Mouse (Mus musculus): Measurements from ENCODE around the gene Ogdhl. TPM values are rescaled to one million over a fixed set of nuclear protein-coding genes. Genes with fewer than 3 reads are reported as not detected.
A peak's percentile ranks its signal among the peaks of the same experiment; 100 is the strongest.

The Ogdhl gene
- 0.61 and 0.79 TPM in 2 replicates for polyA plus RNA-seq (2015; fragmentation: Nextera tagmentation; extraction: Ambion mirVana)

DNA sequence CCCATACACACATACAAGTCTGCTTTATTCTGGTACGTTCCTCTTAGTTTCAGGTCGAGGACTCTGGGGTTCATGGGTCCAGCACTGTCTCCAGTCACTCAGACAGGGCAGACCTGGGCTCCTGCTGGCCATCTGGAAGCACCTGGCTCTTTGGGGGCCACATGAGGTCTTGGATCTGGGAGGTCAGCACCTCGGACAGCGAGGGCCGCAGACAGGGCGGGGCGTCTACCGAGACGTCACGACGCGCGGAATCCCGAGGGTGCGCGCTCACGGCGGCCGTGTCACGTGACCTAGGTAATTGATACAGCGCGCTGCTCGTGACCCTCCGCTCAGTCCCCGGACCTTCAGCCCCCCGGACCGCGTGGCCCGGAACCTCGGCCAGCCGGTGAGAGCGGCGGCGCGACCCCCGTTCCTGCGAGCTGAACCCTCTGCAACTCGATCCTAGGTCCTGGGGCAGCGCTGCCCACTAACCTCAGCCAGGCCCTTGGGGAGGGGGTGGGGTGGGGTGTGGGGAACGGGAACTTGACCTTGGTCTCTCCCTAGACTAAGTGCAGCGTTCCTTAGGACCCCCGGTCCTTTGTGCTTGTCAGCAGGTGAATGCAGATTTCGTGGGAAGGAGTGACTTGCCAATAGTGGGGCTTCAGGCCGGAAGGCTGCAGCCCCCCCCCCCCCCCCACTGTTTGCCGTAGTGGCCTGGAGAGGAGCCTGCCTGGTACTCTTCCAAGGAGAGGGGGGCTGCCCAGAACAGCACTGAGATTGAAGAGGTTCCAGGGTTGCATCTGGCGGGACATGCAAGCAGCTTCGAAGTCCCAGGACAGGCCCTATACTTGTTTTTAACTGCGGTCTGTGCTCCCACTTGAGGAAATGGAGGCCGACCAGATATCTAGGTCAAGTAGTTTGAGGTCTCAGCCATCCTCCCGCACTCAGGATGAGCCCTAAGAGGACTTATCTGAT is at the start of gene Ogdhl:
TSS of gene Ogdhl (plus strand) at position 288 of the 954 bp plus-strand sequence.
- whole genome bisulfite sequencing (ENCODE audit: insufficient replicate concordance) = 4% methylated on average over 49 of the region's 50 CpGs
- Histone ChIP-seq H3K4me3 (ENCODE audit: low read depth, low read length) (peak within 1 kb of the TSS; percentile 63), H3K27ac (ENCODE audit: low read length) (no peak within 1 kb of the TSS), H3K9ac (ENCODE audit: low read depth, low read length) (no peak within 1 kb of the TSS; the same call in 1 of the 2 replicates), H3K9me3 (replicated peaks; ENCODE audit: control insufficient read depth, low read length) (no peaks in the 10 kb centered on the region), H3K36me3 (ENCODE audit: control insufficient read depth, insufficient read depth) (no peaks in the 10 kb centered on the region), H3K27me3 (ENCODE audit: control insufficient read depth, insufficient read depth, low read depth, low read length) (no peaks in the 10 kb centered on the region), H3K4me1 (ENCODE audit: control insufficient read depth, low read depth, low read length) (peaks cover 3% of the 10 kb centered on the region; the same call in 1 of the 2 replicates), H3K4me2 (ENCODE audit: low read depth, low read length) (peak within 1 kb of the TSS; percentile 74)
- peak; percentile 60 for ATAC-seq (ENCODE audit: low read depth)

- ATAC-seq (ENCODE audit: low read depth) = no peak
- Histone ChIP-seq H3K9me3 (replicated peaks; ENCODE audit: control insufficient read depth, low read length) (no peaks in the 10 kb centered on the region), H3K27me3 (ENCODE audit: control insufficient read depth, insufficient read depth, low read depth, low read length) (no peaks in the 10 kb centered on the region), H3K4me3 (ENCODE audit: low read depth, low read length) (no peak overlapping the region), H3K4me2 (ENCODE audit: low read depth, low read length) (no peak overlapping the region), H3K27ac (ENCODE audit: low read length) (no peak overlapping the region), H3K9ac (ENCODE audit: low read depth, low read length) (no peak overlapping the region), H3K36me3 (ENCODE audit: control insufficient read depth, insufficient read depth) (no peaks in the 10 kb centered on the region; the same call in 1 of the 2 replicates), H3K4me1 (ENCODE audit: control insufficient read depth, low read depth, low read length) (no peaks in the 10 kb centered on the region)
- 79% methylated on average over 12 of the region's 12 CpGs for WGBS (ENCODE audit: insufficient replicate concordance)
These were observed 20.2 kb upstream of the Ogdhl start for GRCm38 (mm10) chr14:32301622-32302021.

- no peak overlapping the region for H3K27ac ChIP-seq (ENCODE audit: low read length)
- 88% methylated on average over 7 of the region's 7 CpGs for WGBS (ENCODE audit: insufficient replicate concordance)
- H3K4me1 ChIP-seq (ENCODE audit: control insufficient read depth, low read depth, low read length) = no peaks in the 10 kb centered on the region
- no peaks in the 10 kb centered on the region for H3K9me3 ChIP-seq (replicated peaks; ENCODE audit: control insufficient read depth, low read length)
- no peak for ATAC-seq (ENCODE audit: low read depth)
- no peak overlapping the region for H3K4me3 ChIP-seq (ENCODE audit: low read depth, low read length)
- no peaks in the 10 kb centered on the region for H3K27me3 ChIP-seq (ENCODE audit: control insufficient read depth, insufficient read depth, low read depth, low read length)
- H3K36me3 ChIP-seq (ENCODE audit: control insufficient read depth, insufficient read depth) = no peaks in the 10 kb centered on the region; the same call in 1 of the 2 replicates
- H3K4me2 ChIP-seq (ENCODE audit: low read depth, low read length) = no peak overlapping the region
- H3K9ac ChIP-seq (ENCODE audit: low read depth, low read length) = no peak overlapping the region
These were observed 19.4 kb upstream of the Ogdhl start for GRCm38 (mm10) chr14:32302423-32302822.

DNA sequence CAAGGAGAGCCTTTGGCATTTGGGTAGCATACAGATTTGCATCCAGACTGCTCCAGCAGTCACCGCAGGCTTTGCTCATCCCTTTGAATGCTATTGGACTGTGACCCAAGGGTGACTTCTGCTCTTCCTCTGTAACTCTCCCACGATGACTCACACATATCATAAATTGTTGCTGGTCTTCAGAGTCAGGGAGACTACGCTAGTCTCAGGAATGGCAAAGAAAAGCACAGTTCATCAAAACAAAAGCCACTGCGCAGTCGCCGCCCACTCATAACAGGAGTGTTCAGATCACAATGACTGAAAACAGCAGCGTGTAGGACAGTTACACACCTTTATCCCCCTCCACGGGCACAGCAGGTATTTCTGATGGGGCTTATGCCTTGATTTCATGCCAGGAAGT is 16.9 kb upstream of the Ogdhl start:
- Histone ChIP-seq H3K4me1 (ENCODE audit: control insufficient read depth, low read depth, low read length) (no peaks in the 10 kb centered on the region), H3K27ac (ENCODE audit: low read length) (no peak overlapping the region), H3K27me3 (ENCODE audit: control insufficient read depth, insufficient read depth, low read depth, low read length) (no peaks in the 10 kb centered on the region), H3K4me2 (ENCODE audit: low read depth, low read length) (no peak overlapping the region), H3K9me3 (replicated peaks; ENCODE audit: control insufficient read depth, low read length) (no peaks in the 10 kb centered on the region), H3K36me3 (ENCODE audit: control insufficient read depth, insufficient read depth) (no peaks in the 10 kb centered on the region), H3K9ac (ENCODE audit: low read depth, low read length) (no peak overlapping the region), H3K4me3 (ENCODE audit: low read depth, low read length) (no peak overlapping the region)
- 70% methylated on average over 8 of the region's 8 CpGs for WGBS (ENCODE audit: insufficient replicate concordance)
- no peak for ATAC-seq (ENCODE audit: low read depth)

GRCm38 (mm10) chr14:32309876-32310275 is 11.9 kb upstream of the Ogdhl start:
- Histone ChIP-seq H3K9me3 (replicated peaks; ENCODE audit: control insufficient read depth, low read length) (no peaks in the 10 kb centered on the region), H3K4me2 (ENCODE audit: low read depth, low read length) (no peak overlapping the region), H3K27me3 (ENCODE audit: control insufficient read depth, insufficient read depth, low read depth, low read length) (no peaks in the 10 kb centered on the region), H3K9ac (ENCODE audit: low read depth, low read length) (no peak overlapping the region), H3K4me1 (ENCODE audit: control insufficient read depth, low read depth, low read length) (no peaks in the 10 kb centered on the region), H3K36me3 (ENCODE audit: control insufficient read depth, insufficient read depth) (no peaks in the 10 kb centered on the region), H3K27ac (ENCODE audit: low read length) (no peak overlapping the region), H3K4me3 (ENCODE audit: low read depth, low read length) (no peak overlapping the region)
- ATAC-seq (ENCODE audit: low read depth) = no peak
- 35% methylated on average over 8 of the region's 8 CpGs for WGBS (ENCODE audit: insufficient replicate concordance)

- no peaks in the 10 kb centered on the region for H3K27me3 ChIP-seq (ENCODE audit: control insufficient read depth, insufficient read depth, low read depth, low read length)
- H3K4me3 ChIP-seq (ENCODE audit: low read depth, low read length) = no peak overlapping the region
- no peak overlapping the region for H3K9ac ChIP-seq (ENCODE audit: low read depth, low read length)
- H3K4me1 ChIP-seq (ENCODE audit: control insufficient read depth, low read depth, low read length) = no peaks in the 10 kb centered on the region
- no peak overlapping the region for H3K4me2 ChIP-seq (ENCODE audit: low read depth, low read length)
- no peak overlapping the region for H3K27ac ChIP-seq (ENCODE audit: low read length)
- no peaks in the 10 kb centered on the region for H3K9me3 ChIP-seq (replicated peaks; ENCODE audit: control insufficient read depth, low read length)
- WGBS (ENCODE audit: insufficient replicate concordance) = 71% methylated on average over 2 of the region's 2 CpGs
- ATAC-seq (ENCODE audit: low read depth) = no peak
- no peaks in the 10 kb centered on the region for H3K36me3 ChIP-seq (ENCODE audit: control insufficient read depth, insufficient read depth)
These were observed 10.3 kb upstream of the Ogdhl start for GRCm38 (mm10) chr14:32311381-32312035.

- 9% methylated on average over 4 of the region's 4 CpGs for WGBS (ENCODE audit: insufficient replicate concordance)
- no peaks in the 10 kb centered on the region for H3K9me3 ChIP-seq (replicated peaks; ENCODE audit: control insufficient read depth, low read length)
- H3K27me3 ChIP-seq (ENCODE audit: control insufficient read depth, insufficient read depth, low read depth, low read length) = no peaks in the 10 kb centered on the region
- H3K27ac ChIP-seq (ENCODE audit: low read length) = no peak overlapping the region
- H3K9ac ChIP-seq (ENCODE audit: low read depth, low read length) = no peak overlapping the region
- H3K4me3 ChIP-seq (ENCODE audit: low read depth, low read length) = no peak overlapping the region
- no peaks in the 10 kb centered on the region for H3K36me3 ChIP-seq (ENCODE audit: control insufficient read depth, insufficient read depth)
- ATAC-seq (ENCODE audit: low read depth) = no peak
- peaks cover 3% of the 10 kb centered on the region; the same call in 1 of the 2 replicates for H3K4me1 ChIP-seq (ENCODE audit: control insufficient read depth, low read depth, low read length)
- H3K4me2 ChIP-seq (ENCODE audit: low read depth, low read length) = no peak overlapping the region
These were observed 4.0 kb upstream of the Ogdhl start for GRCm38 (mm10) chr14:32317822-32318221.

GRCm38 (mm10) chr14:32323221-32323620 is 1.4 kb downstream of the Ogdhl start:
- no peak overlapping the region for H3K27ac ChIP-seq (ENCODE audit: low read length)
- H3K36me3 ChIP-seq (ENCODE audit: control insufficient read depth, insufficient read depth) = no peaks in the 10 kb centered on the region
- H3K4me1 ChIP-seq (ENCODE audit: control insufficient read depth, low read depth, low read length) = peaks cover 3% of the 10 kb centered on the region; the same call in 1 of the 2 replicates
- 77% methylated on average over 5 of the region's 5 CpGs for WGBS (ENCODE audit: insufficient replicate concordance)
- no peak for ATAC-seq (ENCODE audit: low read depth)
- H3K4me2 ChIP-seq (ENCODE audit: low read depth, low read length) = no peak overlapping the region
- H3K9ac ChIP-seq (ENCODE audit: low read depth, low read length) = no peak overlapping the region
- no peak overlapping the region for H3K4me3 ChIP-seq (ENCODE audit: low read depth, low read length)
- no peaks in the 10 kb centered on the region for H3K27me3 ChIP-seq (ENCODE audit: control insufficient read depth, insufficient read depth, low read depth, low read length)
- no peaks in the 10 kb centered on the region for H3K9me3 ChIP-seq (replicated peaks; ENCODE audit: control insufficient read depth, low read length)

DNA sequence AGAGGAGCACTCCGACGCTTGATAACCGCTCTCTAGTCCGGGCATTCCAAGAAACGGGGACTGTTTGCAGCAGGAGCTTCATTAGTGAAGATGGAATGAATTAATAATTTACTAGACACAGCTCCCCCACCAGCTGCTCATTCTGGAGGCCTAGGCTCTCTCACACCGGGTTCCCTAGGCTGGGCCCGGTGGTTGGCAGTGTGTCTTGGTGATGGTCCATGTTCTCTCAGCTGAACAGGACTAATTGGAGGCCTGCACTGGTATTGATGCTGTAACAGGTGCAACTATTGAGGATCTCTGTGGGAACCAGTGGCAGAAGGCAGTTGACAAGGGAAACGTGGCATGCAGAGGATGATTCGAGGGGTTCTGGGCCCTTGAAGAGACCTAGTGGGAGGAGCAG is 5.5 kb downstream of the Ogdhl start:
- Histone ChIP-seq H3K27ac (ENCODE audit: low read length) (no peak overlapping the region), H3K4me2 (ENCODE audit: low read depth, low read length) (no peak overlapping the region), H3K27me3 (ENCODE audit: control insufficient read depth, insufficient read depth, low read depth, low read length) (no peaks in the 10 kb centered on the region), H3K4me3 (ENCODE audit: low read depth, low read length) (no peak overlapping the region), H3K9ac (ENCODE audit: low read depth, low read length) (no peak overlapping the region), H3K9me3 (replicated peaks; ENCODE audit: control insufficient read depth, low read length) (no peaks in the 10 kb centered on the region), H3K4me1 (ENCODE audit: control insufficient read depth, low read depth, low read length) (no peaks in the 10 kb centered on the region), H3K36me3 (ENCODE audit: control insufficient read depth, insufficient read depth) (no peaks in the 10 kb centered on the region)
- WGBS (ENCODE audit: insufficient replicate concordance) = 63% methylated on average over 9 of the region's 9 CpGs
- ATAC-seq (ENCODE audit: low read depth) = no peak
